Mouse (Mus musculus): ENCODE measurements around the gene Hsp90aa1. TPM values are rescaled to one million over a fixed set of nuclear protein-coding genes. Genes with fewer than 3 reads are reported as not detected.
"Not testable (repeated sequence)": the region's sequence is repeated elsewhere in the genome, so short reads cannot be mapped to it uniquely, and the experiment has no call there.

The Hsp90aa1 gene
- polyA plus RNA-seq, 1 experiment: 113 TPM

GRCm38 (mm10) chr12:110698523-110699170 lies 3.9 kb downstream of the Hsp90aa1 start:
- DNase-seq (ENCODE audit: low read depth): no peak

GRCm38 (mm10) chr12:110698080-110698479 lies 4.4 kb downstream of the Hsp90aa1 start:
- DNase-seq (ENCODE audit: low read depth): no peak

- no peak for DNase-seq (ENCODE audit: low read depth)
Observed at GRCm38 (mm10) chr12:110697457-110697856, 5.1 kb downstream of the Hsp90aa1 start.

- DNase-seq (ENCODE audit: low read depth): no peak
Observed at GRCm38 (mm10) chr12:110696975-110697400, 5.5 kb downstream of the Hsp90aa1 start.

- DNase-seq (ENCODE audit: low read depth): no peak
Observed at GRCm38 (mm10) chr12:110696173-110696974, 6.2 kb downstream of the Hsp90aa1 start.

- DNase-seq (ENCODE audit: low read depth): no peak
Observed at GRCm38 (mm10) chr12:110695676-110696171, 6.8 kb downstream of the Hsp90aa1 start.

GRCm38 (mm10) chr12:110693378-110693777 lies 9.2 kb downstream of the Hsp90aa1 start:
- DNase-seq (ENCODE audit: low read depth): not testable (repeated sequence)

GRCm38 (mm10) chr12:110689919-110690643 lies 12.4 kb downstream of the Hsp90aa1 start:
- DNase-seq (ENCODE audit: low read depth): no peak

GRCm38 (mm10) chr12:110688921-110689320 lies 13.6 kb downstream of the Hsp90aa1 start:
- not testable (repeated sequence) for DNase-seq (ENCODE audit: low read depth)

GRCm38 (mm10) chr12:110687894-110688734 lies 14.4 kb downstream of the Hsp90aa1 start:
- peak; percentile 30 for DNase-seq (ENCODE audit: low read depth)

GRCm38 (mm10) chr12:110683580-110683979 lies 18.9 kb downstream of the Hsp90aa1 start:
- no peak for DNase-seq (ENCODE audit: low read depth)

- DNase-seq (ENCODE audit: low read depth): no peak
Observed at GRCm38 (mm10) chr12:110682561-110683299, 19.8 kb downstream of the Hsp90aa1 start, which contains the start of gene 1700001K19Rik. 1700001K19Rik (minus strand) TSS chr12:110682619.

- DNase-seq (ENCODE audit: low read depth): no peak
Observed at GRCm38 (mm10) chr12:110681878-110682277, 20.6 kb downstream of the Hsp90aa1 start.

GRCm38 (mm10) chr12:110681191-110681590 lies 21.3 kb downstream of the Hsp90aa1 start:
- DNase-seq (ENCODE audit: low read depth): no peak

GRCm38 (mm10) chr12:110674243-110674642 lies 28.3 kb downstream of the Hsp90aa1 start:
- no peak for DNase-seq (ENCODE audit: low read depth)

GRCm38 (mm10) chr12:110667466-110668077 lies 35.0 kb downstream of the Hsp90aa1 start:
- DNase-seq (ENCODE audit: low read depth): no peak

- DNase-seq (ENCODE audit: low read depth): no peak
Observed at GRCm38 (mm10) chr12:110661746-110662145, 40.8 kb downstream of the Hsp90aa1 start.

GRCm38 (mm10) chr12:110651464-110651863 lies 51.1 kb downstream of the Hsp90aa1 start:
- DNase-seq (ENCODE audit: low read depth): no peak

GRCm38 (mm10) chr12:110650241-110650641 lies 52.3 kb downstream of the Hsp90aa1 start:
- no peak for DNase-seq (ENCODE audit: low read depth)
